Mouse (Mus musculus) MEL (cell line): ENCODE measurements around the gene Gcnt2. TPM values are rescaled to one million over a fixed set of nuclear protein-coding genes. Genes with fewer than 3 reads are reported as not detected.

ENCODE experiments used
- DNase-seq: peaks from one replicate; pipeline ENCODE4 v3.0.0; 2011; ENCODE audit warnings: low read depth, low spot score
- H3K27ac ChIP-seq: 2 replicates; pipeline ENCODE4 v1.5.1; 2012; ENCODE audit warnings: low read depth, mild to moderate bottlenecking, control low read depth, low read length, moderate library complexity; ENCODE audit not compliant: control insufficient read depth
- H3K27me3 ChIP-seq, 2 experiments: fragments of 150-350 bp in 1 of 2; sonication (generic) in 1 of 2; 2 replicates each; pipeline ENCODE4 v1.6.1; 2012; ENCODE audit warnings: low read length in 2 of 2, mild to moderate bottlenecking in 2 of 2, improper control_type of control experiment in 1 of 2, moderate library complexity in 1 of 2; ENCODE audit not compliant: insufficient read depth in 2 of 2, control insufficient read depth in 1 of 2
- H3K36me3 ChIP-seq, 2 experiments: 2 replicates each; pipeline ENCODE4 v1.6.1; 2012 to 2014; ENCODE audit warnings: low read length in 2 of 2, improper control_type of control experiment in 1 of 2, inconsistent platforms in 1 of 2, mild to moderate bottlenecking in 1 of 2; ENCODE audit not compliant: insufficient read depth in 2 of 2, control insufficient read depth in 1 of 2
- H3K4me1 ChIP-seq, 2 experiments: fragments of 150-350 bp in 1 of 2; sonication (generic) in 1 of 2; 2 replicates each; pipeline ENCODE4 v1.6.1; 2012; ENCODE audit warnings: low read length in 2 of 2, improper control_type of control experiment in 1 of 2, mild to moderate bottlenecking in 1 of 2; ENCODE audit not compliant: insufficient read depth in 2 of 2, control insufficient read depth in 1 of 2
- H3K4me3 ChIP-seq, 2 experiments: fragments of 150-350 bp in 1 of 2; sonication (generic) in 1 of 2; 2 replicates each; pipeline ENCODE4 v1.5.1; 2012; ENCODE audit warnings: low read depth in 2 of 2, low read length in 2 of 2, mild to moderate bottlenecking in 2 of 2, moderate library complexity in 2 of 2, control low read depth in 1 of 2, improper control_type of control experiment in 1 of 2; ENCODE audit not compliant: control insufficient read depth in 1 of 2, insufficient read depth in 1 of 2
- H3K79me2 ChIP-seq: 2 replicates; pipeline ENCODE4 v1.6.1; 2012; ENCODE audit warnings: mild to moderate bottlenecking, low read length, moderate library complexity; ENCODE audit not compliant: control insufficient read depth, poor library complexity, insufficient read depth
- H3K9ac ChIP-seq: 2 replicates; pipeline ENCODE4 v1.6.1; 2012; ENCODE audit warnings: low read depth, mild to moderate bottlenecking, control low read depth, low read length, moderate library complexity; ENCODE audit not compliant: control insufficient read depth, poor library complexity, severe bottlenecking
- H3K9me3 ChIP-seq: fragments of 150-350 bp; sonication (generic); replicated peaks from 2 replicates; pipeline ENCODE4 v1.6.1; 2012; ENCODE audit warnings: mild to moderate bottlenecking, low read length, improper control_type of control experiment, moderate library complexity; ENCODE audit not compliant: insufficient read depth
- E2F4 ChIP-seq: IDR thresholded peaks from 2 replicates; pipeline ENCODE4 v1.6.1; 2011; ENCODE audit warnings: low read depth, low read length, improper control_type of control experiment, borderline replicate concordance
- GABPA ChIP-seq: IDR thresholded peaks from 2 replicates; pipeline ENCODE4 v1.6.1; 2012; ENCODE audit warnings: low read depth, mild to moderate bottlenecking, inconsistent platforms, low read length, improper control_type of control experiment, moderate library complexity
- MAZ ChIP-seq: IDR thresholded peaks from 2 replicates; pipeline ENCODE4 v1.6.1; 2012; ENCODE audit warnings: low read depth, mild to moderate bottlenecking, inconsistent platforms, low read length, improper control_type of control experiment
- NELFE ChIP-seq: IDR thresholded peaks from 2 replicates; pipeline ENCODE4 v1.6.1; 2011; ENCODE audit warnings: low read depth, low read length, improper control_type of control experiment
- RCOR1 ChIP-seq: IDR thresholded peaks from 2 replicates; pipeline ENCODE4 v1.6.1; 2012; ENCODE audit warnings: low read depth, mild to moderate bottlenecking, inconsistent platforms, low read length, improper control_type of control experiment
- TCF12 ChIP-seq: IDR thresholded peaks from 2 replicates; pipeline ENCODE4 v1.6.1; 2014; ENCODE audit warnings: low read depth, mild to moderate bottlenecking, inconsistent platforms, low read length, improper control_type of control experiment, moderate library complexity
- UBTF ChIP-seq: IDR thresholded peaks from 2 replicates; pipeline ENCODE4 v1.6.1; 2012; ENCODE audit warnings: low read depth, mild to moderate bottlenecking, inconsistent platforms, low read length, improper control_type of control experiment, moderate library complexity, borderline replicate concordance; ENCODE audit not compliant: insufficient read depth
- ZC3H11A ChIP-seq: IDR thresholded peaks from 2 replicates; pipeline ENCODE4 v1.6.1; 2012; ENCODE audit warnings: low read depth, mild to moderate bottlenecking, inconsistent platforms, low read length, improper control_type of control experiment
- ZMIZ1 ChIP-seq: IDR thresholded peaks from 2 replicates; pipeline ENCODE4 v1.6.1; 2012; ENCODE audit warnings: low read depth, mild to moderate bottlenecking, inconsistent platforms, low read length, improper control_type of control experiment, moderate library complexity
- ZNF384 ChIP-seq: IDR thresholded peaks from 2 replicates; pipeline ENCODE4 v1.6.1; 2012; ENCODE audit warnings: low read depth, mild to moderate bottlenecking, inconsistent platforms, low read length, improper control_type of control experiment
- polyA plus RNA-seq, 2 experiments: library from polyadenylated mRNA; stranded (reverse) in 1 of 2; unstranded in 1 of 2; fragments of >175 nt in 1 of 2; fragments of >200 nt in 1 of 2; gene quantifications; 2 replicates each; pipeline versions ENCODE4 v1.2.1 to v1.2.4; 2012; ENCODE audit warnings: low replicate concordance in 2 of 2, low read depth in 1 of 2; ENCODE audit not compliant: insufficient read length in 2 of 2, insufficient read depth in 1 of 2, missing spikeins in 1 of 2
- total RNA-seq: library from RNA; depleted of rRNA; stranded (reverse); fragments of 300-350 nt; gene quantifications from 2 replicates; pipeline ENCODE4 v1.2.3, GENCODE M21; 2012

The Gcnt2 gene
- total and polyA plus RNA-seq, 3 experiments: 0.03 to 0.04 TPM; not detected in 1

DNA sequence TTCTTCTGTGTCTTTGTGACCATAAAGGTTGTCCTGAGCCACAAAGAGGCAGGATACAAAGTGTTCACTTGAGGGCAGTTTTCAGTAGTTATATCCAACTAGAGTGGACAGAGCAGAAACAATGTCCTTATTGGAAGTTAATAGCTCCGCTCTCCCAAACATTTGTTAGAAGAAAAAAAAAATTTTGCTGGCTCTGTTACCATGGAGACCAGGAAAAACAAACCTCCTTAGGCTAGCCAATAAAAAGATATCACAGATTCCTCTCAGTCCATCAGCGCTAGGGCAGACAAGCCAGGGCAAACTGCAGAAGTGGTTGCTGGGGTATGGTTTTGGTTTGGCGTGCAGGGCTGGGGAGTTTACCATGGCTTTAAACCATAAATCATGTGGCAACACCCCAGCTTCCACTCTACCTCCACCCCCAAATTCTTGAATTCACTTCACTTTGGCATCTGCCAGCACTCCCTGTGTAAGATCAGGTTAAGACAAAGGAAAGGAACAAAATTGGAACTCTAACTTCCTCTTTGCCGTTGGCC is 54.6 kb downstream of the Gcnt2 start:
- peaks cover 0 to 13% of the 10 kb centered on the region in 2 experiments; a peak in 2 of 4 replicates for H3K36me3 ChIP-seq
- no peaks in the 10 kb centered on the region for H3K9me3 ChIP-seq
- H3K79me2 ChIP-seq: no peaks in the 10 kb centered on the region
- peak; percentile 50 for DNase-seq
- H3K27ac ChIP-seq: no peak overlapping the region
- H3K4me3 ChIP-seq: no peak overlapping the region
- H3K27me3 ChIP-seq: no peaks in the 10 kb centered on the region; a peak in 1 of 4 replicates
- H3K4me1 ChIP-seq: peaks cover 8 to 26% of the 10 kb centered on the region in 2 experiments
- no peak for TF ChIP-seq UBTF
- TF ChIP-seq ZNF384: peak; percentile 52
- TF ChIP-seq E2F4: no peak
- no peak for TF ChIP-seq NELFE
- no peak overlapping the region for H3K9ac ChIP-seq

GRCm38 (mm10) chr13:40916321-40917160 is 57.0 kb downstream of the Gcnt2 start:
- peak overlapping the region; percentile 68 to 74 for H3K4me3 ChIP-seq
- no peaks in the 10 kb centered on the region for H3K79me2 ChIP-seq
- H3K27me3 ChIP-seq: no peaks in the 10 kb centered on the region; a peak in 1 of 4 replicates
- H3K9me3 ChIP-seq: no peaks in the 10 kb centered on the region
- H3K4me1 ChIP-seq: peaks cover 4 to 26% of the 10 kb centered on the region in 2 experiments; a peak in 3 of 4 replicates
- H3K9ac ChIP-seq: no peak overlapping the region
- no peak for DNase-seq
- H3K36me3 ChIP-seq: peaks cover 0 to 13% of the 10 kb centered on the region in 2 experiments; a peak in 2 of 4 replicates
- H3K27ac ChIP-seq: no peak overlapping the region
- no peak for TF ChIP-seq GABPA
- TF ChIP-seq MAZ: no peak
- no peak for TF ChIP-seq RCOR1
- no peak for TF ChIP-seq ZC3H11A
- TF ChIP-seq ZMIZ1: no peak
- no peak for TF ChIP-seq TCF12
